Mouse (Mus musculus) ES-E14 (cell line): ENCODE results near the gene Spata32.

ENCODE experiments used
- CHD2 ChIP-seq: IDR thresholded peaks from 2 replicates; pipeline ENCODE4 v1.6.1; 2014; ENCODE audit warnings: mild to moderate bottlenecking, low read depth, low read length, inconsistent platforms
- HCFC1 ChIP-seq: IDR thresholded peaks from 2 replicates; pipeline ENCODE4 v1.6.1; 2012; ENCODE audit warnings: low read length, inconsistent platforms, borderline replicate concordance; ENCODE audit not compliant: insufficient read depth
- ZC3H11A ChIP-seq: IDR thresholded peaks from 2 replicates; pipeline ENCODE4 v1.6.1; 2012; ENCODE audit warnings: low read depth, mild to moderate bottlenecking, inconsistent platforms, low read length, borderline replicate concordance

DNA sequence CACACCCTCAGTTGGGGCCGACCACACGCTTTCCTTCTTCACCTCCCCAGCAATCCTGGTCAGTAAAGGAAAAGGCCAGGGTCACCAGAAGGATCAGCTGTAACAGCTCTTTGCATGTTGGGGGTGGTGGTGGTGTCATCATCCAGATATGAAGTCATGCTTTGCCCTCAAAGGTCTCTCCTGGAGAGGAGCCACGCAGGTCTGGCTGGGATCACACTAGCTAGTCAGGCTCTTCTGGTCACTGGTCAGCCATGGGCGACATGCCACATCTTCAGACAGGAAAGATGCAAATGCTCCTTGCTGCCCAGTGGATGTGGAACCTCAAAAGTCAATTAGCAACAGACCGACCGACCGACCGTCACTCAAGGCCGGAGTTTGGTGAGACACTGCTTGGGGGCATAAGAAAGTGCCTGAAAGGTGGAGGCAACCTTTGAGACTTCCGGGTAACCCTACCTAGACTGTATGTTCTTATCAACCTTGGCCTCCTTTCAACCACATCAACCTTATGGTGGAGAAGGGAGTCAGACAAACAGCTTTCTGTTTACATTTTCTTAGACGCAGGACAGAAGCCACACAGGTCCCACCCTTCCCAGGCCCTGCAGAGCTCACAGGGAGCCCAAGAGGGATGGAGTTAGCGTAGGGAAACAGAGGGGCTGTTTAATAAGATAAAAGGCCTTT, 42.4 kb upstream of the Spata32 start:
- TF ChIP-seq CHD2: no peak
- TF ChIP-seq ZC3H11A: no peak
- no peak for TF ChIP-seq HCFC1
